Mouse (Mus musculus): Measurements from ENCODE around the gene Peli2. TPM values are rescaled to one million over a fixed set of nuclear protein-coding genes. Genes with fewer than 3 reads are reported as not detected.

The Peli2 gene
- polyA plus RNA-seq, 1 experiment from 2014 or later = 11.7 TPM

GRCm38 (mm10) chr14:48254696-48255095 lies 134.1 kb downstream of the Peli2 start:
- H3K4me1 ChIP-seq (ENCODE audit: insufficient read depth, low read depth, low read length) = no peaks in the 10 kb centered on the region
- H3K27ac ChIP-seq (ENCODE audit: low read length) = no peak overlapping the region
- no peaks in the 10 kb centered on the region for H3K36me3 ChIP-seq (ENCODE audit: insufficient read depth, low read length)
- H3K9ac ChIP-seq (replicated peaks; ENCODE audit: low read depth) = no peak overlapping the region
- no peaks in the 10 kb centered on the region for H3K9me3 ChIP-seq (ENCODE audit: low read length)
- 89% methylated on average over 8 of the region's 8 CpGs for WGBS
- no peak for ATAC-seq
- H3K27me3 ChIP-seq (replicated peaks; ENCODE audit: insufficient read depth, low read length) = no peaks in the 10 kb centered on the region
- no peak for DNase-seq (ENCODE audit: low spot score)
- no peak overlapping the region for H3K4me3 ChIP-seq (ENCODE audit: low read depth, low read length)
- H3K4me2 ChIP-seq (replicated peaks; ENCODE audit: low read depth, low read length) = no peak overlapping the region
- no peak for TF ChIP-seq EP300 (IDR thresholded peaks at IDR 0.05)
- TF ChIP-seq CTCF (IDR thresholded peaks at IDR 0.05) = no peak

- DNase-seq (ENCODE audit: low spot score) = no peak
- Histone ChIP-seq H3K4me2 (replicated peaks; ENCODE audit: low read depth, low read length) (no peak overlapping the region), H3K9ac (replicated peaks; ENCODE audit: low read depth) (no peak overlapping the region), H3K4me3 (ENCODE audit: low read depth, low read length) (no peak overlapping the region), H3K27ac (ENCODE audit: low read length) (no peak overlapping the region), H3K27me3 (replicated peaks; ENCODE audit: insufficient read depth, low read length) (no peaks in the 10 kb centered on the region), H3K4me1 (ENCODE audit: insufficient read depth, low read depth, low read length) (no peaks in the 10 kb centered on the region), H3K9me3 (ENCODE audit: low read length) (no peaks in the 10 kb centered on the region), H3K36me3 (ENCODE audit: insufficient read depth, low read length) (no peaks in the 10 kb centered on the region)
- WGBS = 66% methylated on average over 5 of the region's 5 CpGs
- no peak for TF ChIP-seq EP300 (IDR thresholded peaks at IDR 0.05)
- no peak for ATAC-seq
Measured at GRCm38 (mm10) chr14:48255290-48255689, 134.7 kb downstream of the Peli2 start.

- DNase-seq (ENCODE audit: low spot score) (peak; percentile 10), ATAC-seq (no peak)
- H3K9me3 ChIP-seq (ENCODE audit: low read length) = no peaks in the 10 kb centered on the region
- no peaks in the 10 kb centered on the region for H3K36me3 ChIP-seq (ENCODE audit: insufficient read depth, low read length)
- no peak overlapping the region for H3K4me3 ChIP-seq (ENCODE audit: low read depth, low read length)
- TF ChIP-seq EP300 (IDR thresholded peaks at IDR 0.05) (no peak), CTCF (IDR thresholded peaks at IDR 0.05) (no peak)
- WGBS = 45% methylated on average over 7 of the region's 7 CpGs
- H3K4me2 ChIP-seq (replicated peaks; ENCODE audit: low read depth, low read length) = no peak overlapping the region
- H3K27ac ChIP-seq (ENCODE audit: low read length) = no peak overlapping the region
- no peak overlapping the region for H3K9ac ChIP-seq (replicated peaks; ENCODE audit: low read depth)
- H3K27me3 ChIP-seq (replicated peaks; ENCODE audit: insufficient read depth, low read length) = no peaks in the 10 kb centered on the region
- H3K4me1 ChIP-seq (ENCODE audit: insufficient read depth, low read depth, low read length) = no peaks in the 10 kb centered on the region
Measured at GRCm38 (mm10) chr14:48257759-48258158, 137.1 kb downstream of the Peli2 start.

- Histone ChIP-seq H3K4me1 (ENCODE audit: insufficient read depth, low read depth, low read length) (no peaks in the 10 kb centered on the region), H3K9ac (replicated peaks; ENCODE audit: low read depth) (no peak overlapping the region), H3K36me3 (ENCODE audit: insufficient read depth, low read length) (no peaks in the 10 kb centered on the region), H3K27ac (ENCODE audit: low read length) (no peak overlapping the region), H3K27me3 (replicated peaks; ENCODE audit: insufficient read depth, low read length) (no peaks in the 10 kb centered on the region), H3K4me2 (replicated peaks; ENCODE audit: low read depth, low read length) (no peak overlapping the region), H3K9me3 (ENCODE audit: low read length) (no peaks in the 10 kb centered on the region), H3K4me3 (ENCODE audit: low read depth, low read length) (no peak overlapping the region)
- 78% methylated on average over 10 of the region's 10 CpGs for WGBS
- DNase-seq (ENCODE audit: low spot score) (no peak), ATAC-seq (no peak)
- TF ChIP-seq EP300 (IDR thresholded peaks at IDR 0.05) (no peak), CTCF (IDR thresholded peaks at IDR 0.05) (no peak)
Measured at GRCm38 (mm10) chr14:48258696-48259366, 138.2 kb downstream of the Peli2 start.

GRCm38 (mm10) chr14:48263146-48263545 lies 142.5 kb downstream of the Peli2 start:
- TF ChIP-seq CTCF (IDR thresholded peaks at IDR 0.05) (no peak), EP300 (IDR thresholded peaks at IDR 0.05) (no peak)

GRCm38 (mm10) chr14:48266710-48267109 lies 146.1 kb downstream of the Peli2 start:
- ATAC-seq (no peak), DNase-seq (ENCODE audit: low spot score) (no peak)
- Histone ChIP-seq H3K9ac (replicated peaks; ENCODE audit: low read depth) (no peak overlapping the region), H3K9me3 (ENCODE audit: low read length) (no peaks in the 10 kb centered on the region), H3K27ac (ENCODE audit: low read length) (no peak overlapping the region), H3K4me2 (replicated peaks; ENCODE audit: low read depth, low read length) (no peak overlapping the region), H3K36me3 (ENCODE audit: insufficient read depth, low read length) (no peaks in the 10 kb centered on the region), H3K4me1 (ENCODE audit: insufficient read depth, low read depth, low read length) (no peaks in the 10 kb centered on the region), H3K4me3 (ENCODE audit: low read depth, low read length) (no peak overlapping the region), H3K27me3 (replicated peaks; ENCODE audit: insufficient read depth, low read length) (no peaks in the 10 kb centered on the region)
- TF ChIP-seq CTCF (IDR thresholded peaks at IDR 0.05) (no peak), EP300 (IDR thresholded peaks at IDR 0.05) (no peak)
- 79% methylated on average over 6 of the region's 6 CpGs for WGBS

More at GRCm38 (mm10) chr14:48263146-48263545, 142.5 kb downstream of the Peli2 start:
- WGBS = 91% methylated on average over 4 of the region's 4 CpGs
- Histone ChIP-seq H3K9me3 (ENCODE audit: low read length) (no peaks in the 10 kb centered on the region), H3K4me1 (ENCODE audit: insufficient read depth, low read depth, low read length) (no peaks in the 10 kb centered on the region), H3K36me3 (ENCODE audit: insufficient read depth, low read length) (no peaks in the 10 kb centered on the region), H3K27me3 (replicated peaks; ENCODE audit: insufficient read depth, low read length) (no peaks in the 10 kb centered on the region), H3K4me3 (ENCODE audit: low read depth, low read length) (no peak overlapping the region), H3K9ac (replicated peaks; ENCODE audit: low read depth) (no peak overlapping the region), H3K27ac (ENCODE audit: low read length) (no peak overlapping the region), H3K4me2 (replicated peaks; ENCODE audit: low read depth, low read length) (no peak overlapping the region)
- DNase-seq (ENCODE audit: low spot score) = no peak
- no peak for ATAC-seq
